Mouse (Mus musculus) cerebellum, adult 11 months (tissue): ENCODE results near the gene Phf13.
"Not testable (repeated sequence)": the region's sequence is repeated elsewhere in the genome, so short reads cannot be mapped to it uniquely, and the experiment has no call there.

Experiments
- DNase-seq: peaks from one replicate; pipeline ENCODE4 v3.0.0; 2022

The Phf13 gene

GRCm38 (mm10) chr4:151996173-151996950, at the start of gene Phf13:
Gene Phf13, minus strand, starts transcription at chr4:151996258.
- peak; percentile 98 for DNase-seq

GRCm38 (mm10) chr4:152044609-152045008, 48.6 kb upstream of the Phf13 start:
- DNase-seq: no peak

GRCm38 (mm10) chr4:152043171-152043570, 47.1 kb upstream of the Phf13 start:
- no peak for DNase-seq

DNA sequence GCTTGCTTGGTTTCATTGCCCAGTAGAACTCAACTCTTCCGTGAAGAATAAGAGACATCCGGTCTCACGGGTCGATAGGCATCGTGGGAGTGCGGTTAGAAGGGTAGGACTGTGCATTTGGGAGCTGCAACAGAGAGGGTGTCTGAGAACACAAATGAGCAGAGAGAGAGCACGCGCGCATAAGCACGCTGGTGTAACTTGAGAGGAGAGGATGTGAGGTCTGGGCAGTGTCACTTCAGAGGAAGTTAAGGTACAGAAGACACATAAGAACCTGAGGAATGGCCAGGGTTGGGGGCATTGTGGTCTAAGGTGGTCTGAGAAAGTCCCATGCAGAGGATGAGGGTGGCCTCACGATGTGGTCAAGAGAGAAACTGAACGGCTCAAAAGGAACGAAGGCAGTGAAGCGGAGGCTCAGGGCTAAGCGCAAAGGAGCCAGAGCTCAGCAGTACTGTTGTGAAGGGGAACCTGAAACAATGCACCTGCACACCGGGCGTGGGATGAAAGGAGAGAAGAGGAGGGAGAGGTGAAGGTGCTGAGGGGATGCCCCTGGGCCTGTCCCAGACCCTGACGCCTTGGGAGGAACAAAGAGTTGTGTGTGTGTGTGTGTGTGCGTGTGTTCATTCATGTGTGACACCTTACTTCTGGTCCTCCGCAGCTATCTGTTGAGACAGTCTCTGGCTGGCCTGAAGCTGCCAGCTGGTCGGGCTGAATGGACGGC, 46.0 kb upstream of the Phf13 start:
- DNase-seq: no peak

DNA sequence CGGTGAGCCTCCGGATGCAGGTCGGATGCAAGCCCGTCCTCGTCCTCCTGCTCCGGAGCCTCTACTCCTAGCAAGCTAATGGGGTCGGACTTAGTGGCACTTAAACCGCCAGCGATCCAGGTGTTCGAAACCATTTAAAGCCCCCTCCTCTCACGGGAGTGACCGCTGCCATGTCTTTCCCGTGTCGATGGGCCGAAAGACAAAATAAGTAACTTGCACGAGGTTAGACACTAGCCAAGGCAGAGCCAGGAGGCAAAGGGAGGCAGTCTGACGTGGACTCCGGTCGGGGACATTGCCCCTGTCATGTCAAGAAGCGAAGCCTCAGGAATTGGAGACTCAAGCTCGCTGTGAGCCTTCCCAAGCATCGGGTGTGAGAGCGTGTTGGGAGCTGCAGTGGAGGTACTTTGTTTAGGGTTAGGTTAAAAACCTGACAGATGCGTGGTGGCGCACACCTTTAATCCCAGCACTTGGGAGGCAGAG, 43.8 kb upstream of the Phf13 start:
- no peak for DNase-seq

- DNase-seq: peak; percentile 91
Measured at GRCm38 (mm10) chr4:152038985-152039830, 43.1 kb upstream of the Phf13 start, which contains the start of gene Nol9. Gene Nol9, plus strand, starts transcription at chr4:152039321.

DNA sequence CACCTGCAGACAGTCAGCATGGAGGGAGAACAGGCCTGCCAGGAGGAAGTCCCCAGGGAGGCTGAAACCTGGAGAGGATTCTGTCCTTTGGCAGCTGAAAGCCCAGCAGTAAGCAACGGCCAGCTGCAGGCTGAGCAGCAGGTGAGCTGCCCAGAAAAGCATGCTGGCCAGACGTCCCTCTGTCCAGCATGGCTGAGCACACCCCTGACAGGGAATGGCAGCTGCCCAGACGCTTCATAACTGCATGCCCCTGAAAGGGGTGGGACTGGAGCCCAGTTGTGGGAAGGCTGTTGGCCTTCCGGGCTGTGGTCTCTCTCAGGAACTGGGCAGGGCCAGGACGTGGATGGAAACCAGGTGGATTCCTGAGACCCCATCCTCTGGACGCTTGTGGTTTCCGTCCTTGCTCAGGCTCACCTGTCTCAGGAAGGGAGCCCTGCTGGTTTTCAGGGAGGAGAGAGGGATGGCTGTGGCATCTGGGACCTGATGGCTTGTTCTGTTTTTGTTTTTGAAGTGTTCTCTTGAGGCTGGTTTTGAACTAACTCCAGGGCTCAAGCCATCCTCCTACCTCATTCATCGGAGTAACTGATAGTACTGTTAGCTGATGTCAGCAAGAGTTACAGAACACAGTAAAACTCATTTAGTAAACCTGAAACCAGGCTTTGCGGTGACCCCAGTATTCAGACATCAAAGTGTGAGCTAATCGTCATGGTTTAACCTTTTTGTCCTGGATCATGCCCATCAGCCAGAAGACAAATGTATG, 42.3 kb upstream of the Phf13 start, which contains the start of gene Tas1r1:
Gene Tas1r1, minus strand, starts transcription at position 344 of the 760 bp plus-strand sequence.
- no peak for DNase-seq

GRCm38 (mm10) chr4:152036464-152036863, 40.4 kb upstream of the Phf13 start:
- DNase-seq: not testable (repeated sequence)

GRCm38 (mm10) chr4:152032922-152033321, 36.9 kb upstream of the Phf13 start:
- DNase-seq: no peak

DNA sequence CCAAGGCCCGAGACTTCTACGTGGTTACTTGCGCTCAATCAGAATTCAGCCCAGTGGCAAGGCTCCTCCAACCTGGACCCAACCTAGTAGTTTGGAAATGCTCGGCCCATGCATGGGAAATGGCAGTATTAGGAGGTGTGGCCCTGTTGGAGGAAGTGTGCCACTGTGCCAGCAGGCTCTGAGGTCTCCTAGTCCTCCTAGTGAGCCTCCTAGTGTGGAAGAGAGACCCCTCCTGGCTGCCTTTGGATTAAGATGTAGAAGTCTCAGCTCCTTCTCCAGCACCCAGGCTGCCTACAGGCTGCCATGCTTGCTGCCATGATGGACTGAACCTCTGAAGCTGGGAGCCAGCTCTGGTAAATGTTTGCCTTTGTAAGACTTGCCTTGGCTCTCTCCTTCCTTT, 33.9 kb upstream of the Phf13 start:
- DNase-seq: no peak

DNA sequence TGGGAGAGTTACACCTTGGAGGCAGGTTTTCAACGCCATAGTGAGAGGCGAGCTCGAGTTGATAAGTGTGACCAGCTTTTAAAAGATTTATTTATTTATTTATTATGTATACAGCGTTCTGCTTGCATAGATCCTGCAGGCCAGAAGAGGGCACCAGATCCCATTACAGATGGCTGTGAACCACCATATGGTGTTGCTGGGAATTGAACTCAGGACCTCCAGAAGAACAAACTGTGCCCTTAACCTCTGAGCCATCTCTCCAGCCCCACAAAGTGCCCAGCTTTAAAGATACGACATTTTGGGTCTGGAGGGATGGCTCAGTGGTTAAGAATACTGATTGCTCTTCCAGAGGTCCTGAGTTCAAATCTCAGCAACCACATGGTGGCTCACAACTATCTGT, 33.0 kb upstream of the Phf13 start:
- DNase-seq: peak; percentile 18

DNA sequence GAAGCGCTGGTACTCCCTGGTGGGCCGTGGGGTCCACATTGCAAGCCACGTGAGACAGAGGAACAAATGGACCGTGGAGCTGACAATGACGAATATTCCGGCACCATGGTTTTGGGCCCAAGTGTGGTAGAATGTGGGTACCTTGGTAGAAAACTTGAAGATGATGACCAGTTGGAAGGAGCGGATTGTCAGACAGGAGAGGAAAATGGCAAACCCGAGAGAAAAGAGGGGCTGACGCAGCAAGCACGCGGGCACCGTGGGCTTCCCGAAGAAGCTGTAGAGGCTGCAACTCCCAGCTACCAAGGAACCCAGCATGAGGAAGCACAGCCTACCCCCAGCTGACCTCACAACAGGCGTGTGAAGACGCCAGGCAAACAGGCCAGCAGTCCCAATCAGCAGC, 32.4 kb upstream of the Phf13 start:
- no peak for DNase-seq

DNA sequence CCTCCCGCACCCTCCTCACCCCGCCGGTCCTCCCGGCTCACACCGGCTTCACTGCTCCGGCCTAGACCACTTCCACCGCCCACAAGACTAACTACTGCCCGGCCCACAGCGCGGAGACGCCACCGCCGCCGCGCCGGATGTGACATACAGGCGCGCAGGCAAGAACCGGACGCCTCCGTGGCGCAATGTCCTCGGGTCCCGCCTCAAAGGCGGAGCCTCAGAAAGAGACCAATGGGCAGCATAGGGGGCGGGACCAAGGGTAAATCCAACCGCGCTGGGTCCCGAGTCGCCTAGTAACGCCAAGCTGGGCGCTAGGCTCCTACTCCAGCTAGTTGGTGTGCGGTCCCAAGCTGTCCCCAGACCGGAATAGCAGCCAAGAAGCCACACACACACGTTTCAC, 31.5 kb upstream of the Phf13 start, which contains the start of gene Zbtb48:
Gene Zbtb48, minus strand, starts transcription at position 148 of the 400 bp plus-strand sequence.
- DNase-seq: peak; percentile 95

- no peak for DNase-seq
Measured at GRCm38 (mm10) chr4:152026751-152027508, 30.9 kb upstream of the Phf13 start.

- no peak for DNase-seq
Measured at GRCm38 (mm10) chr4:152024525-152024924, 28.5 kb upstream of the Phf13 start.

DNA sequence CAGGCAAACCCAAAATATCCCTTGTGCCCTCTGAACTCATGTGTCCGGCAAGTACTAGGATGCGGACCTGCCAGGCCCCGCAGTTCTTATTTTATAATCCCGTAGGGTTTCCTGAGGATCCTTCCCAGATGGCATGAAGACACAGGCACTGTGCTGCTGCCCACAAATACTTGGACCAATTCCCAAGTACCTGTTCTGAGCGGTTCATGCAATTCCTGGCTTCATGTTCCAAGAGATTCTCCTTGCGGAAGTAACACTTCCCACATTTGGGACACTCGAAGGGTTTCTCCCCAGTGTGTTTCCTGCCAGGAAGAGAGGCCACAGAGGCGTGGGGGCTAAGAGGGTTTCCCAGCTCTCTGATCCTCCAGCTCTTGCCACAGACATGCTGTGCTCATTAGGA, 26.4 kb upstream of the Phf13 start:
- no peak for DNase-seq

GRCm38 (mm10) chr4:152021568-152022097, 25.6 kb upstream of the Phf13 start:
- DNase-seq: no peak

GRCm38 (mm10) chr4:152020024-152020423, 24.0 kb upstream of the Phf13 start:
- no peak for DNase-seq

- no peak for DNase-seq
Measured at GRCm38 (mm10) chr4:152019073-152019472, 23.0 kb upstream of the Phf13 start.

DNA sequence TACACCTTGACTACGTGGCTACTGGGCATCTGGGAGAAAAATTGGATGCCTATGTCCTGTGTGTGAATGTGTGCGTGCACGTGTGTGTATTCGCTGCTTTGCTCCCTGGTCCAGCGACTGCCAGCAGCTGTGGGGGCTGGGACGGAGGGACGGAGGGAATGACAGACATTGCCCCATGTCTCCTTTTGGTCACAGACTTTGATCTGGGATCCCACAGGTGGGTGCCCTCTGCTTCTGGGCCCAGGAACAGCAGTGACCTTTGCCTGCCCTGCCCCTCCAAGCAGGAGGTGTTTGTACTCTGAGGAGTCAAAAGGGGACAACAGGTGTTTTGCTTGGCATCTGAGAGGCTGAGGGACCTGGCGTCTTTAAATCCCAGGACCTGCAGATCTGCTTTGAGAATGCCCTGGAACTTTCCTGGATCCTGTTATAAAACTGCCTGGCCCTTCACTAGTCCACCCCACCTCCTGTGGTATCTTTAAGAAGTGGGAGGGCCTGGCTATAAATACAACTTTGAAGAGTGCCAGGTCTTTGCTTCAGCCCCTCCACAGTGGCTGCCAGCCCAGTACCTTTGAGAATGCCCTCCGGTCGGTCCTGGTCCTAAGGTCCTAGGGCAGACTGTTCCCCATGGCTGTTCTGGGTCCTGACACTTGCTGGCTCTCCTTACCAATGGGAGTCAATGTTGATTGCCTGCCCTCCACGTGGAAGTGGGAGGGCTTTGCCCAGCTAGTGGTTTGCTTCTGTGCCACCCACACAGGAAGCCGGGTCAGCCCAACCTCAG, 17.2 kb upstream of the Phf13 start:
- DNase-seq: no peak
